Mouse (Mus musculus): ENCODE results near the gene Ghrhr.

Ghrhr gene

GRCm38 (mm10) chr6:55396622-55397041 is 20.5 kb downstream of the Ghrhr start:
- peak; percentile 59 for DNase-seq

GRCm38 (mm10) chr6:55398869-55399628 is 23.0 kb downstream of the Ghrhr start:
- no peak for DNase-seq

- peak; percentile 82 for DNase-seq
These were observed 23.8 kb downstream of the Ghrhr start for GRCm38 (mm10) chr6:55399910-55400309.

- DNase-seq: no peak
These were observed 26.1 kb downstream of the Ghrhr start for GRCm38 (mm10) chr6:55402041-55402776.

GRCm38 (mm10) chr6:55403411-55404309 is 27.6 kb downstream of the Ghrhr start:
- DNase-seq: no peak

- no peak for DNase-seq
These were observed 28.4 kb downstream of the Ghrhr start for GRCm38 (mm10) chr6:55404421-55404990.

- no peak for DNase-seq
These were observed 31.2 kb downstream of the Ghrhr start for GRCm38 (mm10) chr6:55407345-55407744.

- no peak for DNase-seq
These were observed 34.2 kb downstream of the Ghrhr start for GRCm38 (mm10) chr6:55410119-55410775.

GRCm38 (mm10) chr6:55410977-55411376 is 34.9 kb downstream of the Ghrhr start:
- DNase-seq: no peak

- no peak for DNase-seq
These were observed 40.1 kb downstream of the Ghrhr start for GRCm38 (mm10) chr6:55416202-55416601.

GRCm38 (mm10) chr6:55418746-55419410 is 42.8 kb downstream of the Ghrhr start:
- DNase-seq: no peak

GRCm38 (mm10) chr6:55420411-55420810 is 44.3 kb downstream of the Ghrhr start:
- DNase-seq: no peak

GRCm38 (mm10) chr6:55420869-55421361 is 44.8 kb downstream of the Ghrhr start:
- peak; percentile 61 for DNase-seq

GRCm38 (mm10) chr6:55432121-55432520 is 56.0 kb downstream of the Ghrhr start:
- no peak for DNase-seq

GRCm38 (mm10) chr6:55434360-55434759 is 58.3 kb downstream of the Ghrhr start:
- DNase-seq: no peak

GRCm38 (mm10) chr6:55435266-55436159 is 59.4 kb downstream of the Ghrhr start:
- peak; percentile 59 for DNase-seq

GRCm38 (mm10) chr6:55437919-55438318 is 61.8 kb downstream of the Ghrhr start:
- DNase-seq: no peak

Measured in right cerebral cortex, postnatal 4 days (tissue).